Comparison of ENCODE assay signal across 13 mouse cellular contexts in the genomic region with DNA sequence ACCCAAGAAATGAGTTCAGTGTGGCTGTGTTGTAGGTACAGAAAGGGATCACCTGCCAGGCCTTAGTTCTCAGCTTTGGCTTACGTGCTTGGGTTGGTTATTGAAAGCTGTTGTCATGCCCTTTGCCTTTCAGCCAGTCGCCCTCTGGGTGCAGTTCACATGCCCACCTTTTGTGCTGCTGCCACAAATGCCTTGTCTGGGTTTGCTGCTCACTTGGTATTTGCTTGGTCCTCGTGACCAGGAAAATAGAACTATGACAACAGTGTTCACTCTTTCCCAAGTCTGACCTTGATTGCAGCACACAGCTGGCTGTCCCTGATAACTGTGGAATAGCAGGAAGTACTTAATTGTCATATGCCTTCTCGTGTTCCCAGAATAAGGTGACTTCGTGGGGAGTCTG. TPM values are rescaled to one million over a fixed set of nuclear protein-coding genes. Genes with fewer than 3 reads are reported as not detected.
DNase-seq lines count a peak whose midpoint lies in the region; ATAC-seq and TF ChIP-seq lines count a peak whose summit lies in the region.
"Had no signal": no experiment of that assay in that cellular context is flagged by ENCODE, and none has a peak within 500 bp of the region (broad histone marks: within the 10 kb centered on the region; RNA-seq: fewer than 3 reads in every experiment).

No protein-coding gene starts in this region.

- no peaks in the 10 kb centered on the region for H3K9me3 ChIP-seq in heart, embryonic 15.5 days (replicated peaks)
- no peaks in the 10 kb centered on the region for H3K9me3 ChIP-seq in forebrain, embryonic 12.5 days
- H3K9me3 ChIP-seq: liver, embryonic 15.5 days; midbrain, embryonic 13.5 days; neural tube, embryonic 12.5 days had no signal

- no peak overlapping the region for H3K4me2 ChIP-seq in heart, embryonic 15.5 days
- H3K4me2 ChIP-seq in forebrain, embryonic 12.5 days, result no peak overlapping the region
- H3K4me2 ChIP-seq: liver, embryonic 15.5 days; midbrain, embryonic 13.5 days; neural tube, embryonic 12.5 days had no signal

- H3K4me1 ChIP-seq in heart, embryonic 15.5 days (replicated peaks), result peaks cover 32% of the 10 kb centered on the region
- H3K4me1 ChIP-seq in forebrain, embryonic 12.5 days, result no peaks in the 10 kb centered on the region
- H3K4me1 ChIP-seq: midbrain, embryonic 13.5 days; neural tube, embryonic 12.5 days had no signal

- peak; percentile 69 for DNase-seq in adrenal gland, adult 2 months
- no peak for DNase-seq in adrenal gland, adult 18-20 months (ENCODE audit: low spot score in 2 of 2)
- DNase-seq in left cerebral cortex, adult 2 months (ENCODE audit: extremely low spot score in 1 of 2, low spot score in 2 of 2), result no peak
- DNase-seq in left cerebral cortex, adult 8-10 months (ENCODE audit: low spot score in 2 of 2), result no peak
- peak; percentile 39 for DNase-seq in kidney, postnatal 10 days
- DNase-seq: cerebellum, postnatal 36 days; thymus, postnatal 14 days had no signal

- H3K9ac ChIP-seq in heart, embryonic 15.5 days, result no peak overlapping the region
- H3K9ac ChIP-seq in forebrain, embryonic 12.5 days, result no peak overlapping the region
- H3K9ac ChIP-seq: liver, embryonic 15.5 days; midbrain, embryonic 13.5 days; neural tube, embryonic 12.5 days had no signal

- H3K27me3 ChIP-seq in heart, embryonic 15.5 days, result no peaks in the 10 kb centered on the region
- no peaks in the 10 kb centered on the region for H3K27me3 ChIP-seq in forebrain, embryonic 12.5 days
- H3K27me3 ChIP-seq: liver, embryonic 15.5 days; midbrain, embryonic 13.5 days; neural tube, embryonic 12.5 days had no signal

- WGBS in heart, embryonic 15.5 days, result 56% methylated on average over 5 of the region's 5 CpGs
- 88% methylated on average over 5 of the region's 5 CpGs for WGBS in forebrain, embryonic 12.5 days

- H3K4me3 ChIP-seq in left cerebral cortex, adult 2 months, result no peak overlapping the region
- H3K4me3 ChIP-seq in heart, embryonic 15.5 days, result no peak overlapping the region
- no peak overlapping the region for H3K4me3 ChIP-seq in forebrain, embryonic 12.5 days (replicated peaks)
- H3K4me3 ChIP-seq: liver, embryonic 15.5 days; midbrain, embryonic 13.5 days; neural tube, embryonic 12.5 days had no signal

- intact Hi-C loops in left cerebral cortex, adult 2 months (cut with DNase I), result no loop called here

- peak overlapping the region; percentile 54 for H3K27ac ChIP-seq in left cerebral cortex, adult 2 months
- H3K27ac ChIP-seq in heart, embryonic 15.5 days, result peak overlapping the region; percentile 67
- no peak overlapping the region for H3K27ac ChIP-seq in forebrain, embryonic 12.5 days
- H3K27ac ChIP-seq: liver, embryonic 15.5 days; midbrain, embryonic 13.5 days; neural tube, embryonic 12.5 days had no signal

- no peak for TF ChIP-seq CTCF in left cerebral cortex, adult 2 months (IDR thresholded peaks at IDR 0.05)

- peaks cover 78% of the 10 kb centered on the region for H3K36me3 ChIP-seq in heart, embryonic 15.5 days
- peaks cover 92% of the 10 kb centered on the region for H3K36me3 ChIP-seq in forebrain, embryonic 12.5 days (replicated peaks)

- no peak; the same call in 1 of the 2 replicates for ATAC-seq in heart, embryonic 15.5 days (replicated peaks; ENCODE audit: insufficient number of reproducible peaks, insufficient read depth, low FRiP score, low read depth)
- ATAC-seq in forebrain, embryonic 12.5 days (ENCODE audit: low FRiP score), result no peak
- no peak for ATAC-seq in megakaryocyte progenitor cell, adult 5-6 weeks (replicated peaks; ENCODE audit: poor library complexity)
- ATAC-seq: midbrain, embryonic 13.5 days had no signal

RNA-seq across cellular contexts. Expression of a gene that starts 11.6 kb away (rescaled TPM):
- 10 to 100 TPM; 80.8 to 86.7 TPM for total RNA-seq in adrenal gland, adult 2 months (2021)
- 9.6 and 14.0 TPM in 2 replicates for polyA plus RNA-seq in adrenal gland, adult 2 months (2012; rRNA removed)
- 10 to 100 TPM; 61.3 to 90.1 TPM for total RNA-seq in adrenal gland, adult 18-20 months (2021)
- 10 to 100 TPM; 55.6 to 57.0 TPM for total RNA-seq in left cerebral cortex, adult 2 months (2021)
- total RNA-seq in left cerebral cortex, adult 8-10 months (2022), result 10 to 100 TPM; 56.8 to 62.7 (median 59.6) TPM
- polyA plus RNA-seq in heart, embryonic 15.5 days (2015; fragmentation: Nextera tagmentation; extraction: Ambion mirVana), result 4.3 and 4.4 TPM in 2 replicates
- polyA plus RNA-seq in forebrain, embryonic 12.5 days (2016; fragmentation: Nextera tagmentation; extraction: Ambion mirVana), result 5.8 and 6.3 TPM in 2 replicates
- total RNA-seq in megakaryocyte progenitor cell, adult 5-6 weeks (2015), result 35.3 and 40.5 TPM in 2 replicates
- total RNA-seq in megakaryocyte progenitor cell, adult 5-6 weeks (2017), result 42.1 and 50.8 TPM in 2 replicates

Comparison
In these comparisons a context has a peak if more than half of its experiments do, and no peak if none do; other contexts are left out.
1. DNase-seq: peak in adrenal gland, adult 2 months (single experiment) and kidney, postnatal 10 days (single experiment); none in adrenal gland, adult 18-20 months (0 of 2), left cerebral cortex, adult 2 months (0 of 2) and left cerebral cortex, adult 8-10 months (0 of 2).